Mouse (Mus musculus): Measurements from ENCODE around the gene Rbak. TPM values are rescaled to one million over a fixed set of nuclear protein-coding genes. Genes with fewer than 3 reads are reported as not detected.

Rbak gene
- total and polyA plus RNA-seq, 3 experiments: 3.0 to 26.6 (median 19.8) TPM

DNA sequence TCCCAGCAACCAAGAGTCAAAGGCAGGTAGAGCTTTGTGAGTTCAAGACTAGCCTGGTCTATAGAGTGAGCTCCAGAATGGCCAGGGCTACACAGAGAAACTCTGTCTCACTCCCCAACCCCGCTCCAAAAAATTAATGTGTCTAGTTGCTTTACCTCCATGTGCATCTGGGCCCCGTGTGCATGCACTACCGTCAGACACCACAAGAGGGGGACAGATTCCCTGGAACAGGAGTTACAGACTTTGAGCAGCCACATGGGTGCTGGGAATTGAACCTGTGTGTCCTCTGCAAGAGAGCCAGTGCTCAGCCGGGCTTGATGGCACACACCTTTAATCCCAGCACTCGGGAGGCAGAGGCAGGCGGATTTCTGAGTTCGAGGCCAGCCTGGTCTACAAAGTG is 50.2 kb downstream of the Rbak start:
- no peak overlapping the region for H3K4me3 ChIP-seq (ENCODE audit: low read depth, low read length)
- no peak for DNase-seq (ENCODE audit: low spot score)
- no peaks in the 10 kb centered on the region for H3K36me3 ChIP-seq (replicated peaks)
- ATAC-seq (ENCODE audit: extremely low read depth, insufficient number of reproducible peaks, low FRiP score, poor library complexity, severe bottlenecking): no peak
- peaks cover 38% of the 10 kb centered on the region for H3K27me3 ChIP-seq (ENCODE audit: insufficient read depth, low read length)
- peaks cover 22% of the 10 kb centered on the region for H3K4me1 ChIP-seq (ENCODE audit: insufficient read depth, low read depth, low read length)
- H3K9me3 ChIP-seq (replicated peaks): peaks cover 5% of the 10 kb centered on the region
- no peak for TF ChIP-seq POLR2AphosphoS5 (IDR thresholded peaks at IDR 0.05; ENCODE audit: insufficient replicate concordance, low read depth, low read length)
- TF ChIP-seq GATA1 (IDR thresholded peaks at IDR 0.05; ENCODE audit: borderline replicate concordance, low read length): no peak
- TF ChIP-seq TAL1 (conservative IDR thresholded peaks at IDR 0.05; ENCODE audit: low read depth, low read length): no peak
- no peak for TF ChIP-seq GATA2 (IDR thresholded peaks at IDR 0.05; ENCODE audit: borderline replicate concordance, low read depth, low read length)
- peak; percentile 42; the same call in 1 of the 2 replicates for TF ChIP-seq CTCF (IDR thresholded peaks at IDR 0.05; ENCODE audit: low read depth, low read length)

DNA sequence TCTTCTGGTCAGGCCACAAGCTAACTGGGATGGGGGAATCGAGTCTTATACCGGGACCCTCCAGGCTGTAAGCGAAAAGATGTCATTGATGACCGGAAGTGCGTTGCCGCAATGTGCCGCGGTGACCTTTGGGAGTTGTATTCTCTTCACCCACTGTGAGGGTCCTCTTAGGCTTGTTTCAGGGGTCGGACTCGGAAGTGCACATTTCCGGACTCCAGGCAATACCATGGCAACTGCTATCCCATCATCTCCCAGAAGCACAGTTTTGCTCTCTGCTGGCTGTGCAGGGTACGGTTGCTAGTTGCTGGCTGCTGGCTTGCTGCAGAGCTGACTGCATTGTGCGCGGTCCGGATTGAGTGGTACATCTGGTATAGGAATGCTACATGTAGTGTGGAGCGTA is 51.5 kb downstream of the Rbak start:
- ATAC-seq (ENCODE audit: extremely low read depth, insufficient number of reproducible peaks, low FRiP score, poor library complexity, severe bottlenecking) (no peak), DNase-seq (ENCODE audit: low spot score) (no peak)
- H3K9me3 ChIP-seq (replicated peaks): peaks cover 5% of the 10 kb centered on the region

DNA sequence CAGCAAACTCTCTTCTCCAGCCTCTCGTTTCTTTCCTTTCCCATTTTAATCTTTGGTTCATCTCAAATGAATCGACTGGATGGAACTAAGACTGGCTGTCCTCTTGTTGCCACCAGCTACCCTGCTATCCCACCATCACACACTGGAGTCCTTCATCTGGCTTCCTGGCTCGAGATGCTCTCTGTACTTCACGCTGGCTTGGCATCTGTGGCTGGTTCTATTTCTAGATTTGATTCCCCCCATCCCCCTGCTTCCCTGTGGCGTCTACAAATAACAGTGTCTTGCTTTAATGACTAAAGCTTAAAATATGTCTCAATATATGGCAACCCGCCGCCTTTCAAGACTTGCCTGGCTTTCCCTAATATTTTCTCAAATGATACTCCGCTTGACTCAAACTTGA is 52.7 kb downstream of the Rbak start:
- peaks cover 5% of the 10 kb centered on the region for H3K9me3 ChIP-seq (replicated peaks)
- no peak for ATAC-seq (ENCODE audit: extremely low read depth, insufficient number of reproducible peaks, low FRiP score, poor library complexity, severe bottlenecking)
- TF ChIP-seq POLR2AphosphoS5 (IDR thresholded peaks at IDR 0.05; ENCODE audit: insufficient replicate concordance, low read depth, low read length): no peak
- no peak for TF ChIP-seq GATA1 (IDR thresholded peaks at IDR 0.05; ENCODE audit: borderline replicate concordance, low read length)
- TF ChIP-seq TAL1 (conservative IDR thresholded peaks at IDR 0.05; ENCODE audit: low read depth, low read length): no peak
- no peak for TF ChIP-seq CTCF (IDR thresholded peaks at IDR 0.05; ENCODE audit: low read depth, low read length)
- no peak for TF ChIP-seq GATA2 (IDR thresholded peaks at IDR 0.05; ENCODE audit: borderline replicate concordance, low read depth, low read length)
- no peak for DNase-seq (ENCODE audit: low spot score)
- H3K36me3 ChIP-seq (replicated peaks): no peaks in the 10 kb centered on the region
- H3K4me1 ChIP-seq (ENCODE audit: insufficient read depth, low read depth, low read length): peaks cover 9% of the 10 kb centered on the region
- H3K4me3 ChIP-seq (ENCODE audit: low read depth, low read length): no peak overlapping the region
- peaks cover 60% of the 10 kb centered on the region for H3K27me3 ChIP-seq (ENCODE audit: insufficient read depth, low read length)

More for the DNA sequence above, 51.5 kb downstream of the Rbak start:
- H3K4me3 ChIP-seq (ENCODE audit: low read depth, low read length): no peak overlapping the region
- H3K36me3 ChIP-seq (replicated peaks): no peaks in the 10 kb centered on the region
- TF ChIP-seq GATA2 (IDR thresholded peaks at IDR 0.05; ENCODE audit: borderline replicate concordance, low read depth, low read length) (no peak), POLR2AphosphoS5 (IDR thresholded peaks at IDR 0.05; ENCODE audit: insufficient replicate concordance, low read depth, low read length) (no peak), TAL1 (conservative IDR thresholded peaks at IDR 0.05; ENCODE audit: low read depth, low read length) (no peak), CTCF (IDR thresholded peaks at IDR 0.05; ENCODE audit: low read depth, low read length) (no peak), GATA1 (IDR thresholded peaks at IDR 0.05; ENCODE audit: borderline replicate concordance, low read length) (no peak)
- H3K27me3 ChIP-seq (ENCODE audit: insufficient read depth, low read length): peaks cover 50% of the 10 kb centered on the region
- H3K4me1 ChIP-seq (ENCODE audit: insufficient read depth, low read depth, low read length): peaks cover 16% of the 10 kb centered on the region

DNA sequence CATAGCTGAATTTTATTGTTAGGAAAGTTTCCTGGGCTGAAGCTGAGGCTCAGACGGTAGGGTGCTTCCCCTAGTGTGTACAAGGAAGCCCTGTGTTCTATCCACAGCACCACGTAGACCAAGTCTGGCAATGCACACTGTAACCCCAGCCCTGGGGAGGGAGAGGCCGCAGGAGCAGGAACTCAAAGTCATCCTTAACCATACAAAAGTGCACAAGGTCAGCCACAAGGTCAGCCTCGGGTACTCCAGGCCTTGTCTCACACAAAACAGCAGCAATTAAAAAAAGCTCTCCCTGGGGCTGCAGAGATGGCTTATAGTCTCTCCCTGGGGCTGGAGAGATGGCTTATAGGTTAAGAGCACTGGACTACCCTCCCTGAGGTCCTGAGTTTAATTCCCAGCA is 53.7 kb downstream of the Rbak start:
- peaks cover 5% of the 10 kb centered on the region for H3K9me3 ChIP-seq (replicated peaks)
- DNase-seq (ENCODE audit: low spot score) (no peak), ATAC-seq (ENCODE audit: extremely low read depth, insufficient number of reproducible peaks, low FRiP score, poor library complexity, severe bottlenecking) (no peak)
- H3K4me1 ChIP-seq (ENCODE audit: insufficient read depth, low read depth, low read length): peaks cover 3% of the 10 kb centered on the region; the same call in 1 of the 2 replicates
- H3K36me3 ChIP-seq (replicated peaks): no peaks in the 10 kb centered on the region
- H3K27me3 ChIP-seq (ENCODE audit: insufficient read depth, low read length): peaks cover 67% of the 10 kb centered on the region
- H3K4me3 ChIP-seq (ENCODE audit: low read depth, low read length): no peak overlapping the region
- TF ChIP-seq GATA2 (IDR thresholded peaks at IDR 0.05; ENCODE audit: borderline replicate concordance, low read depth, low read length) (no peak), POLR2AphosphoS5 (IDR thresholded peaks at IDR 0.05; ENCODE audit: insufficient replicate concordance, low read depth, low read length) (no peak), CTCF (IDR thresholded peaks at IDR 0.05; ENCODE audit: low read depth, low read length) (no peak), TAL1 (conservative IDR thresholded peaks at IDR 0.05; ENCODE audit: low read depth, low read length) (no peak), GATA1 (IDR thresholded peaks at IDR 0.05; ENCODE audit: borderline replicate concordance, low read length) (no peak)

DNA sequence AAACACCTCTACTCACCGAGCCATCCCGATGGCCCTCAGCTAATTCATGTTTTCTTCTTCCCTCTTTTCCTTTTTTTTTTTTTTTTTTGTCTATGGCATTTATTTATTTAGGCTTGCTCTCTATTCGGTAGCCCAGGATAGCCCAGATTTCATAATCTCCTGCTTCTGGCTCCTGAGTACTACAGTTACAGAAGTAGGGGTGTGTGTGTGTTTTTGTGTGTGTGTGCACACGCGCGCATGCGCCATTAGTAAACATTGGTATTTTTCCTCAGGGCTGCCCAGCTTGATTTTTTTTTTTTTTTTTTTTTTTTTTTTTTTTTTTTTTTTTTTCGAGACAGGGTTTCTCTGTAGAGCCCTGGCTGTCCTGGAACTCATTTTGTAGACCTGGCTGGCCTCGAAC is 54.5 kb downstream of the Rbak start:
- Histone ChIP-seq H3K4me3 (ENCODE audit: low read depth, low read length) (no peak overlapping the region), H3K27me3 (ENCODE audit: insufficient read depth, low read length) (peaks cover 69% of the 10 kb centered on the region), H3K36me3 (replicated peaks) (no peaks in the 10 kb centered on the region), H3K9me3 (replicated peaks) (peaks cover 5% of the 10 kb centered on the region), H3K4me1 (ENCODE audit: insufficient read depth, low read depth, low read length) (peaks cover 3% of the 10 kb centered on the region; the same call in 1 of the 2 replicates)
- DNase-seq (ENCODE audit: low spot score) (no peak), ATAC-seq (ENCODE audit: extremely low read depth, insufficient number of reproducible peaks, low FRiP score, poor library complexity, severe bottlenecking) (no peak)
- TF ChIP-seq GATA2 (IDR thresholded peaks at IDR 0.05; ENCODE audit: borderline replicate concordance, low read depth, low read length): no peak
- TF ChIP-seq CTCF (IDR thresholded peaks at IDR 0.05; ENCODE audit: low read depth, low read length): no peak
- TF ChIP-seq GATA1 (IDR thresholded peaks at IDR 0.05; ENCODE audit: borderline replicate concordance, low read length): no peak
- TF ChIP-seq POLR2AphosphoS5 (IDR thresholded peaks at IDR 0.05; ENCODE audit: insufficient replicate concordance, low read depth, low read length): no peak
- no peak for TF ChIP-seq TAL1 (conservative IDR thresholded peaks at IDR 0.05; ENCODE audit: low read depth, low read length)

DNA sequence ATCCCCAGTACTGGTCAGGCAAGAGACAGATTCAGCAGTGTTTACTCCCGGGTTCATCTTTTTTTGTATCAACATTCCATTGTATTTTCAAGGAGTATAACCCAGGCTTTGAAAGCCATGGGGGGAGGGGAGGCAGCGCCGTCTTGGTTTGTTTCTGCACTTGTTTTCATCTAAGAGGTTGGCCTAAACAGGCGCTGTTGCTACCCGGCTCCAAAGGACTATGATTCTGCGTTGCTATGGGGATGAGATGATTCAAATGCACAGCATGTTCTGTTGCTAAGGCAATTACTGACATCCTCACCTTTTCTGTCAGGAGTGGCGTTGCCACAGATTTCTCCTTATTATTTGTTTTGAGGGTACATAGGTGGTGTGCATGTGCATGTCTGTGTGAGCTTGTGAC is 55.0 kb downstream of the Rbak start:
- H3K27me3 ChIP-seq (ENCODE audit: insufficient read depth, low read length): peaks cover 66% of the 10 kb centered on the region

More for the DNA sequence above, 55.0 kb downstream of the Rbak start:
- H3K4me1 ChIP-seq (ENCODE audit: insufficient read depth, low read depth, low read length): peaks cover 3% of the 10 kb centered on the region; the same call in 1 of the 2 replicates
- no peak overlapping the region for H3K4me3 ChIP-seq (ENCODE audit: low read depth, low read length)
- ATAC-seq (ENCODE audit: extremely low read depth, insufficient number of reproducible peaks, low FRiP score, poor library complexity, severe bottlenecking) (no peak), DNase-seq (ENCODE audit: low spot score) (no peak)
- TF ChIP-seq POLR2AphosphoS5 (IDR thresholded peaks at IDR 0.05; ENCODE audit: insufficient replicate concordance, low read depth, low read length) (no peak), GATA2 (IDR thresholded peaks at IDR 0.05; ENCODE audit: borderline replicate concordance, low read depth, low read length) (no peak), GATA1 (IDR thresholded peaks at IDR 0.05; ENCODE audit: borderline replicate concordance, low read length) (no peak)
- no peaks in the 10 kb centered on the region for H3K36me3 ChIP-seq (replicated peaks)
- peaks cover 3% of the 10 kb centered on the region for H3K9me3 ChIP-seq (replicated peaks)

Measured in G1E (cell line).